Mouse (Mus musculus): ENCODE results near the gene Slc24a3.

GRCm38 (mm10) chr2:145530941-145531353 is 363.4 kb downstream of the Slc24a3 start:
- no peak for TF ChIP-seq CTCF (IDR thresholded peaks at IDR 0.05; ENCODE audit: insufficient read depth, low read length)
- no peak for TF ChIP-seq POLR2A (IDR thresholded peaks at IDR 0.05; ENCODE audit: borderline replicate concordance, extremely low read depth, low read depth, low read length)
